Mouse (Mus musculus) thymus, postnatal 10 days (tissue): Measurements from ENCODE around the gene Tas2r124.

Experiments used
- DNase-seq, 2 experiments: peaks; one replicate each; pipeline ENCODE4 v3.0.0; 2021; ENCODE audit warnings: low spot score in 2 of 2

Gene Tas2r124

GRCm38 (mm10) chr6:132754430-132754829 is at the start of gene Tas2r124:
Gene Tas2r124, plus strand, starts transcription at chr6:132754730.
- DNase-seq: no peak

- DNase-seq: no peak
Observed at GRCm38 (mm10) chr6:132711828-132712227, 42.7 kb upstream of the Tas2r124 start, which contains the start of gene Tas2r122. Gene Tas2r122, minus strand, starts transcription at chr6:132711928.

- DNase-seq: no peak
Observed at GRCm38 (mm10) chr6:132737935-132738334, 16.6 kb upstream of the Tas2r124 start, which contains the start of gene Tas2r115. Gene Tas2r115, minus strand, starts transcription at chr6:132738035.

GRCm38 (mm10) chr6:132750206-132750605 is 4.3 kb upstream of the Tas2r124 start:
- no peak for DNase-seq

GRCm38 (mm10) chr6:132761831-132762230 is 7.3 kb downstream of the Tas2r124 start, which contains the start of gene Tas2r102:
Gene Tas2r102, plus strand, starts transcription at chr6:132762131.
- DNase-seq: no peak

GRCm38 (mm10) chr6:132778062-132778461 is 23.5 kb downstream of the Tas2r124 start, which contains the start of gene Tas2r136:
Gene Tas2r136, minus strand, starts transcription at chr6:132778162.
- no peak for DNase-seq

GRCm38 (mm10) chr6:132795393-132795792 is 40.9 kb downstream of the Tas2r124 start:
- DNase-seq: no peak

- no peak for DNase-seq
Observed at GRCm38 (mm10) chr6:132802518-132802917, 48.0 kb downstream of the Tas2r124 start, which contains the start of gene Tas2r117. Gene Tas2r117, plus strand, starts transcription at chr6:132802818.
